Mouse (Mus musculus) cerebellum, adult 2 months (tissue): Measurements from ENCODE around the gene Galnt9. TPM values are rescaled to one million over a fixed set of nuclear protein-coding genes. Genes with fewer than 3 reads are reported as not detected.

Experiments
- DNase-seq, 2 experiments: peaks; one replicate each; pipeline ENCODE4 v3.0.0; 2021
- H3K27ac ChIP-seq: fragments of 200-500 bp; 2 replicates; pipeline ENCODE4 v1.5.1; 2012; ENCODE audit warnings: low read length, control low read depth, inconsistent platforms; ENCODE audit not compliant: insufficient read depth
- H3K27me3 ChIP-seq: fragments of 200-500 bp; 2 replicates; pipeline ENCODE4 v1.6.1; 2012; ENCODE audit warnings: inconsistent platforms, mild to moderate bottlenecking, low read length, moderate library complexity; ENCODE audit not compliant: control insufficient read depth, insufficient read depth
- H3K4me1 ChIP-seq: fragments of 200-500 bp; 2 replicates; pipeline ENCODE4 v1.6.1; 2011; ENCODE audit warnings: low read length; ENCODE audit not compliant: control insufficient read depth, insufficient read depth
- H3K4me3 ChIP-seq: fragments of 200-500 bp; replicated peaks from 2 replicates; pipeline ENCODE3; 2011; ENCODE audit warnings: mild to moderate bottlenecking, low read depth, low read length, control low read depth; ENCODE audit not compliant: insufficient read depth
- CTCF ChIP-seq: fragments of 200-500 bp; IDR thresholded peaks from 2 replicates; pipeline ENCODE4 v1.5.1; 2011; ENCODE audit warnings: low read depth, mild to moderate bottlenecking, control low read depth, low read length, moderate library complexity, borderline replicate concordance; ENCODE audit not compliant: insufficient read depth
- POLR2A ChIP-seq: fragments of 200-500 bp; IDR thresholded peaks from 2 replicates; pipeline ENCODE4 v1.6.1; 2011; ENCODE audit warnings: low read length, control low read depth, borderline replicate concordance; ENCODE audit not compliant: insufficient read depth
- WGBS: fragments of 180-500 bp; shearing (Covaris S2); methylation state at CpG from one replicate; pipeline ENCODE4 v1.1.7; 2018; 5-methylcytosine and 5-hydroxymethylcytosine counted together
- polyA plus RNA-seq: library from polyadenylated mRNA; depleted of rRNA; stranded (reverse); fragments of >200 nt; gene quantifications from 2 replicates; pipeline ENCODE4 v1.2.3, GENCODE M21; 2012

Galnt9 gene
- polyA plus RNA-seq, 1 experiment = 102 TPM

- H3K4me1 ChIP-seq = no peaks in the 10 kb centered on the region
- no peak overlapping the region for H3K27ac ChIP-seq
- TF ChIP-seq CTCF (no peak), POLR2A (no peak)
- WGBS = 34% methylated on average over 8 of the region's 8 CpGs
- no peak overlapping the region for H3K4me3 ChIP-seq
- H3K27me3 ChIP-seq = no peaks in the 10 kb centered on the region
- DNase-seq = no peak
Observed at GRCm38 (mm10) chr5:110506295-110506616, 37.9 kb upstream of the Galnt9 start.

GRCm38 (mm10) chr5:110506856-110507255, 37.3 kb upstream of the Galnt9 start:
- H3K4me3 ChIP-seq = no peak overlapping the region
- H3K4me1 ChIP-seq = no peaks in the 10 kb centered on the region
- TF ChIP-seq CTCF (no peak), POLR2A (no peak)
- H3K27ac ChIP-seq = no peak overlapping the region
- H3K27me3 ChIP-seq = no peaks in the 10 kb centered on the region
- peak in 1 of 2 experiments; percentile 50 for DNase-seq
- WGBS = 92% methylated on average over 3 of the region's 3 CpGs

- 76% methylated on average over 3 of the region's 3 CpGs for WGBS
- Histone ChIP-seq H3K27me3 (no peaks in the 10 kb centered on the region), H3K4me1 (no peaks in the 10 kb centered on the region), H3K4me3 (no peak overlapping the region), H3K27ac (no peak overlapping the region)
- TF ChIP-seq POLR2A (no peak), CTCF (no peak)
- DNase-seq = no peak
Observed at GRCm38 (mm10) chr5:110507943-110508342, 36.2 kb upstream of the Galnt9 start.

- Histone ChIP-seq H3K27ac (no peak overlapping the region), H3K4me3 (no peak overlapping the region), H3K4me1 (peaks cover 6% of the 10 kb centered on the region; the same call in 1 of the 2 replicates), H3K27me3 (no peaks in the 10 kb centered on the region)
- no peak for DNase-seq
- TF ChIP-seq CTCF (no peak), POLR2A (no peak)
- WGBS = 88% methylated on average over 6 of the region's 6 CpGs
Observed at GRCm38 (mm10) chr5:110510357-110510756, 33.8 kb upstream of the Galnt9 start.

- no peak overlapping the region for H3K27ac ChIP-seq
- H3K4me3 ChIP-seq = no peak overlapping the region
- no peak for DNase-seq
- no peaks in the 10 kb centered on the region for H3K27me3 ChIP-seq
- TF ChIP-seq CTCF = no peak
- no peak for TF ChIP-seq POLR2A
- peaks cover 15% of the 10 kb centered on the region for H3K4me1 ChIP-seq
- WGBS = 72% methylated on average over 4 of the region's 4 CpGs
Observed at GRCm38 (mm10) chr5:110513791-110514190, 30.4 kb upstream of the Galnt9 start.

GRCm38 (mm10) chr5:110514694-110515093, 29.5 kb upstream of the Galnt9 start:
- H3K27me3 ChIP-seq = no peaks in the 10 kb centered on the region
- peaks cover 15% of the 10 kb centered on the region for H3K4me1 ChIP-seq
- TF ChIP-seq CTCF (no peak), POLR2A (no peak)
- no peak for DNase-seq
- WGBS = 93% methylated on average over 3 of the region's 3 CpGs
- no peak overlapping the region for H3K4me3 ChIP-seq
- H3K27ac ChIP-seq = no peak overlapping the region

- peaks cover 15% of the 10 kb centered on the region for H3K4me1 ChIP-seq
- no peak for TF ChIP-seq POLR2A
- no peak for TF ChIP-seq CTCF
Observed at GRCm38 (mm10) chr5:110516390-110516789, 27.8 kb upstream of the Galnt9 start.

GRCm38 (mm10) chr5:110518086-110518783, 25.9 kb upstream of the Galnt9 start:
- no peak for DNase-seq
- no peak for TF ChIP-seq CTCF
- no peak for TF ChIP-seq POLR2A
- 69% methylated on average over 14 of the region's 14 CpGs for WGBS
- H3K4me3 ChIP-seq = no peak overlapping the region
- peaks cover 15% of the 10 kb centered on the region for H3K4me1 ChIP-seq
- no peak overlapping the region for H3K27ac ChIP-seq
- H3K27me3 ChIP-seq = no peaks in the 10 kb centered on the region

More at GRCm38 (mm10) chr5:110516390-110516789, 27.8 kb upstream of the Galnt9 start:
- WGBS = 8% methylated on average over 4 of the region's 4 CpGs
- no peak overlapping the region for H3K27ac ChIP-seq
- peak; percentile 58 to 67 for DNase-seq
- no peaks in the 10 kb centered on the region for H3K27me3 ChIP-seq
- H3K4me3 ChIP-seq = no peak overlapping the region
